Mouse (Mus musculus): ENCODE results near the gene Ms4a7.
"Not testable (repeated sequence)": the region's sequence is repeated elsewhere in the genome, so short reads cannot be mapped to it uniquely, and the experiment has no call there.

Ms4a7 gene

DNA sequence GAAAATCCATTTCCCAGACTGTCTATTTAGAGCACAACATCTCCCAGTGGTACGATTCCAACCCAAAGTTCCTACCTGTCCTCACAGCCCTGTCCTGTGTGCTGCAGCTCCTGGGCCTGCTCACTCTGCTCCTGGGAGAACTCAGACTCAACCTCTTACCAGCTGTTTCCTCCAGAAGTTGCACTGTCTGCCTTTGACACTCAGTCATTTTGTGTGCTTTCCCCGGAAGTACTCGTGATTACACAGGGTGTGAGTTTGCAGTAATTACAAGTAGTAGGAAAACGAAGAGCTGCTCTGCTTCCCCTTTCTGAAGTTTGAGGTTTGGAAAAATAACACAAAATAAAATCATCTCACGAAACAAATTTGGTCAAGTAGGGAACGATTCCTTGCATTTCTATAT lies at the start of gene Ms4a7:
Gene Ms4a7 (minus strand): TSS at position 215 of the 400 bp plus-strand sequence.
- DNase-seq, result no peak

GRCm38 (mm10) chr19:11376399-11376798 lies 40.5 kb upstream of the Ms4a7 start:
- no peak for DNase-seq

- DNase-seq, result no peak
Measured at GRCm38 (mm10) chr19:11375273-11375672, 39.3 kb upstream of the Ms4a7 start, which contains the start of gene Ms4a4a. Gene Ms4a4a (plus strand): TSS chr19:11375523.

DNA sequence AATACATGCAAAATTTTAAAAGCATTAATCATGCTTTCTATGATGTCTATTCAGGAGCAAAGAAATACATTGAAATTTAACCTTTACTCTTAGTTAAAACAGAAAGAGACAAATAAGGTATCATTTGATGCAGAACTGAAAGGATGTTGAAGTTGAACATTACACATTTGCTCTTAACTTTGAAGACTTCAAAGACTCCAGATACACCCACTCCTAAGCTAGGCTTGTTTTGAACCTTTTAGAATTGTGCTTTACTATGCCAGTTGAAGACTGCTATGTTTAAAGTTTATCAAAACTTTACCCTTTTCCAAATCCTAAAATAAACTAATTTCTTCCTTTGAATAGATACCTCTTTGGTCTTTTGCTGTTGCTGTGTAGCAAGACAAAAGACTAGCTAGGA lies 35.2 kb upstream of the Ms4a7 start:
- no peak for DNase-seq

DNA sequence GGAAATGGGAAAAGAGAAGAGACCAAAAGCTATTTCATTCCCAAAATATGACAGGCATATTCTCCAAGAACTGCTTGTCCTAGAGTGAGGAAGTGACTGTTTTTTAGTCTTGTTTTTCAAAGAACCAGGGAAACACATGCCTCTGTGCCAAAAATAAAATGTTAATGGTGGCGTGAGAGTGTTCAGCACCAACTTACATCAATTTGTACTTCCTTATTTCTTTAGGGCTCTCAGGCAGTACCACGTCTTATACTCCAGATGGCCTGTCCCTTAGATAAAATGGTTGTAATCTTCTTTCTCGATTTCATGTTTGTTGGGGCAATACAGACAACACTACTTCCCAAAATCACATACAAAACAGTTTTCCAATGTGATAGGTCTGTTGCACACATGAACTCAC lies 32.4 kb upstream of the Ms4a7 start:
- DNase-seq, result no peak

DNA sequence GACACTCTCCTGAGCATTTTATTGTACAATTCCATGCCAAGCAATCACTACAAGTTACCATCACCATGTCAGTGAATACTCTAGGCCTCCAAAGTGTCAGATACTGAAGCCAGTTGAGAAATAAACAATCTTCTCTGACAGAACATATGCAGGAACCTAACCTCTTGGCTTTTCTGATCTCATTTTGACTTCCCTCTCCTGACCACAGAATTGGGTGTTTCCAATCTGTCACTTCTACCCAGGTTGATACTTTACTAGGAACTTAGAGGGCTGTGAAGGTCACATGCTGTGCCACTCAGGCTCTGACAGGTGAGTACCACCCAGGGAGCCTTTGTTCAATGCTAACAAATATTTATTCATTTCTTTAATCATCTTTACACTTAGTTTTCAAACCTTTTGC lies 26.1 kb upstream of the Ms4a7 start:
- DNase-seq, result no peak

DNA sequence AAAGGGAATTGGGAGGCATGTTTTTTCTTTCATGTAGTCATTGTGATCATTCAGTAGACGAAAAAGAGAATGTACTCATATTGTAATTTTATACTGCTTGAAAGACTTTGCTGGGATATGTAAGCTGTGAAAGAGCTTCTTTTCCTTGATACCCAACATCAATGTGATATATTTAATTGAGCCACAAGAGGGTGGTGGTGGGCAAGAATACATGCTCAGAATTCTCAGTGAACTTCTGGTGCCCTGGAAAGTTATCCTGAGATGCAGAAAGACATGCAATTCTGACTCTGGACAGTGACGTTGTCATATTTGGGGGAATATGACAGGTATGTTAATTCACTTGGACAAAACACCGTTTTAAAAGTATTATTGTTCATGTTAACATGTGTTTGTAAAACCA lies 24.2 kb upstream of the Ms4a7 start:
- DNase-seq, result no peak

DNA sequence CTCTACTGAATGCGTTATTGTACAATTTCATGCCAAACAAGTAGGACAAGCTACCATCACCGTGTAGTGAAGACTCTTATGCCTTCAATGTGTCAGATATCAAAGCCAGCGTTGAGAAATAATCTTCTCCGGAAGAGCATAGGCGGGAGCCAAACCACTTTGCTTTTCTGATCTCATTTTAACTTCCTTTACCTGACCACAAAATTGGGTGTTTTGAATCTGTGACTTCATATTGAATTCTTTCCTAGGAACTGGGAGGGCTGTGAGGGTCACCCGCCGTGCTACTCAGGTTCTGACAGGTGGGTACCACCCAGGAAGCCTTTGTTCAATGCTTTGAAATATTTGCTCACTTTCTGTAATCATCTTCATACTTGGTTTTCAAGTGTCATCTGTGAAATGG lies 19.8 kb upstream of the Ms4a7 start:
- no peak for DNase-seq

- DNase-seq, result no peak
Measured at GRCm38 (mm10) chr19:11351878-11352277, 15.9 kb upstream of the Ms4a7 start.

DNA sequence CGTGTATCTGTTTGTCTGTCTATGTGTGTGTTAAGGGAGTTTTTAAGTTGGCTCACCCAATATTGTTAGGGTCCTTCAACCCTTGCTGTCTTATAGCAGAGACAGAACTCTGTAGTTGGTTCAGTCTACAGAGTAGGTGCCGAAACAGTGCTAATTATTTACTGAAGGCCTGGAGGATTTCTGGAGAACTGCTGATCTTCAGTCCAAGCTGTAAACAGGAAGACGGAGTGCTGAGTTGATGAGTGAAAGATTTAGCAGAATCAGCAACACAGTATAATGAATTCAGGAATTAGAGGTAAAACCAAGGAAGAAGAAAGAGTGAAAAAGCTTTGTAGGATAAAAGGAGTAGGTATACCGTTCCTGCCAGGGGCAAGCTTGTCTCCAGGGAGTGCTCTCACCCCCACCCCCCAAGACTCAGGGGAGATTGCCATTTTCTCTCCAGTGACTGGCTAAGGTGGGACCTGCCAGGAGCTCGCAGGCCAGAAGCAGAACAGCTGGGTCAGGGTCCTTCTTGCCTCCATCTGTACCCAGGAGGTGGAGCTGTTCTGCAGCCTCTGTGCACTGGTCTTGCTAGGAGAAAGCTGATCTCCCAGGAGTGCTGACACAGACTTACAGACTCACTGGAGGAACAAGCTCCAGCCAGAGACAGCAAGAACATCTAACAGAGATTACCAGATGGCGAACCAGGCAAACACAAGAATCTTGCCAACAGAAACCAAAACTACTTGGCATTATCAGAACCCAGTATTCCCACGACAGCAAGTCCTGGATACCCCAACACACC lies 13.9 kb upstream of the Ms4a7 start:
- DNase-seq, result no peak

DNA sequence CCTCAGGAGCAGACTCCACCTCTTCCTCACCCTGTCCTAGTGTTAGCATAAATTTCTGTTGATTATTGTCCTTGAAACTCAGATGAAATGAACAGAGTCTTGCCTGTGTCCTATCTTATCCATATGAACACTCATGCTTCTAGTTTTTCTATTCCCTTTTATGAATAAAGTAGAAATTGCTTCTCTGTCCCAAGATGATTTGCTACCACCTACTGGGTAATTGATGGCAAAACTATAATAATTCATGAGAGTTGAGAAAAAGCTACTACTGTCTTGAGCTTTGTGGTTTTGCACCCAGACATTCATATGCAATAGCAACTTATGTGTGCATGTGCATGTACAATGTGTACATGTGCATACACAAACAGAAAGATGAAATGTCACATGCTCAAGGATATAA lies 8.0 kb upstream of the Ms4a7 start:
- no peak for DNase-seq

DNA sequence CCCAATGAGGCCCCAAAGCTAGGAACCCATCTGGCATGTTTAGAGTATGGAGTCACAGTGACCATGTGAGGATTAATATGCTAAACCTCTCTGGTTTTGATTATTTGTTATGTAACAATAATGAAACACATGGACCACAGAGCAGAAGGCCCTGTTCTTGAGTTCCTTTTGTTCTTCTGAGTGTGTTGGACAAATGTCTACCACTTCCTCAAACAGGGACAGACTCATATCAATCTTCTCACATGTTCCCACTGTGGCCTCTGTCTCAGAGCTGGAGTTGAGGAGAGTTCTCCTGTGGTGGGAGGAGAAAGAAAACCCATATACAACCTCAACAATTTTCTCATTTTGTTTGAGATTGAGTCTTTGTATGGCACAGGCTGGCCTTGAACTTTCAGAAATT lies 7.2 kb upstream of the Ms4a7 start:
- no peak for DNase-seq

- no peak for DNase-seq
Measured at GRCm38 (mm10) chr19:11321123-11321522, 14.8 kb downstream of the Ms4a7 start.

GRCm38 (mm10) chr19:11316786-11317185 lies 19.2 kb downstream of the Ms4a7 start:
- no peak for DNase-seq

DNA sequence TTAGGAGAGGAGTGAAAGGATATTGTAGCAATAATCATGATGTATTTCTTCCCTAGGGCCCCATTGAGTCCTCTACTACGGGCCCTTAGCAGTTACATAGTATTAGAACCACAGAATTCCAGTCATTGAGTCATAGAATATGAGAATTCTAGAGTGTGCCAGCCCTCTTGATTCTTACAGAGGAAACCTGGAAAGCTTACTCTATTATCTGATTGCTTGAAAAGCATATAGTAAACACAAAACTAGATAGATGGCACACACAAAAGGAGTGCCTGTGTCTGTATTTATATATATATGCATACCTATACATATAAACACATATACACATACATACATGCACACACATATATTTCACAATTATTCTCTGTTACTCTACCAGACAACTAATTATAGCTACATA lies 21.6 kb downstream of the Ms4a7 start, which contains the start of gene Ms4a14:
Gene Ms4a14 (minus strand): TSS at position 101 of the 400 bp plus-strand sequence.
- DNase-seq, result no peak

- no peak for DNase-seq
Measured at GRCm38 (mm10) chr19:11308888-11309287, 27.1 kb downstream of the Ms4a7 start.

DNA sequence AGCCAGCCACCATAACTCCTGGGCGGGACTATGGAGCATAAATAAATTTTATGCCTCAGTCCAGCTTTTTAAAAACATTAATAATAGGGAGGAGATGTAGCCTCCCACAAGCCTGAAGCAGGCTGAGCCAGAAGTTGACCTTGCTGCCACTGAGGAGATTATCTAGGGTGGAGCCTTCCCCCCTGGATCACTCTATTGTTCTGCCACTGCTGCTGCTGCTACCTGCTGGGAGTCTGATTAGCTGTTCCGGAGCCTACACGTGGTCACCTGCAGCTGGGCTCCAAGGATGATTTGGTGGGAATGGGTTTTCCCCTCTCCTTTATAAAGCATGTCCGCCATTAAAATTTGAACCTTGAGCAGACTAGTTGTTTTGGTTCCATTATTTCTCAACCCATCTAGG lies 36.4 kb downstream of the Ms4a7 start:
- not testable (repeated sequence) for DNase-seq

GRCm38 (mm10) chr19:11298939-11299338 lies 37.0 kb downstream of the Ms4a7 start:
- no peak for DNase-seq

- not testable (repeated sequence) for DNase-seq
Measured at GRCm38 (mm10) chr19:11293616-11294015, 42.3 kb downstream of the Ms4a7 start.

DNA sequence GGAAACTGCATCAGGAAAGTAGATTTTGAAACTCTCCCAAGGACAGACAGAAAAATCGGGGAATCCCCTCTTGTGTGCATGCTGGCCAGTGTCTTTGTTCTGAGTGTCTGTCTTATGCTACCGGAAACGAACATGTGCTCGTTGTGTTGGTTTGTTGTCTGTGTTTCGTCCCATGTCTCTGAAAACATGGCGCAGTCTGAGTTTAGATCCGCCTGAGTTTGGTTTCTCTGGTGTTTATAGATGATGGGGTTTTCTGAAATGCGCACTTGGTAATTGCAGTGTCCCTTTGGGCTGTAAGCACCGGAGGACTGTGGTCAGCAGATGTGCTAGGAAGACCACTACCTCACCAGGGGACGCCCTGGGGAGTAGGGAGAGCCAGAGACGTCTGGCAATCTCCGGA lies 43.0 kb downstream of the Ms4a7 start:
- DNase-seq, result no peak

DNA sequence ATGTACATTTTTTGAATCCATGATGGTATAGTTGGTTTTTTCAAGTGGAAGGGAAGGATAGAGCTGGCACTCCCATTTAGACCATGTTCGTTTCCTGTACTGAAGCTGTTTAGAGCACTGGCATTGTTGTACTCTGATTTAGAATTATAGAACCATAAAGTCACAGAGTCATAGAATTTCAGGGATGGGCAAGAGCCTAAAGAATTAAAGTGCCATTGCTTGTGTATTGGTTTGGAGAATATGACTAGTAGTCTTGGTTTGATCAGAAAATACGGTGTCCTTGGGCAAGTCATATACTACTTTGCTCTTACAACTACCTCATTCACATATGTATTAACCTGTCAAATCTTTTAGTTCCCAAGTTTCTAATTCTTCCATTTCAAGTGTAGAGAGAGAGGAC lies 52.2 kb downstream of the Ms4a7 start, which contains the start of gene Ms4a5:
Gene Ms4a5 (minus strand): TSS at position 101 of the 400 bp plus-strand sequence.
- no peak for DNase-seq

DNA sequence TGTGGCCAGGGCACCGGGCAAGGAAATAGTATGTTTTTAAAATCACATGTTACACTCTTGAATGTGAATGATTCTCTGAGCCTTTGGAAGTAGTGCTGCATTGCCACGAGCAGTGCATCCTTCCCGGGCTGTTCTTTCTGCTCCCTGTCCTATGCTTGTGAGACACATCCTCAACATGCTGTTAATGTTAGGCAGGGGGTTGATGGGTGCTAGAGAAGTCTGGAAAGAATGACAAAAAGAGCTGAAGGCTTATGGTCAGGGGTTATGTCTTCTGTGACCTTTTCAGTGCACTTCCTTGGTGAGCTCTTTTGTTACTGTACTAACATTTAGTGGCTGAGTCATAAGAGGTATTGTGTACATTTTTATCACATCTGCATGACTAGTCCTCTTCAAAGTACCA lies 55.7 kb downstream of the Ms4a7 start:
- no peak for DNase-seq

- no peak for DNase-seq
Measured at GRCm38 (mm10) chr19:11276431-11276830, 59.5 kb downstream of the Ms4a7 start.
